Comparison of ENCODE assay signal across 7 mouse cellular contexts in genomic region chr10:80399191-80399972, GRCm38 (mm10). TPM values are rescaled to one million over a fixed set of nuclear protein-coding genes. Genes with fewer than 3 reads are reported as not detected.
A peak's percentile ranks its signal among the peaks of the same experiment; 100 is the strongest.
DNase-seq lines count a peak whose midpoint lies in the region; ATAC-seq and TF ChIP-seq lines count a peak whose summit lies in the region.

Mbd3 (minus strand) TSS chr10:80399550.

- peaks cover 74% of the 10 kb centered on the region for H3K36me3 ChIP-seq in embryonic facial prominence, embryonic 10.5 days (replicated peaks)
- H3K36me3 ChIP-seq in intestine, postnatal 0 days (ENCODE audit: control insufficient read depth, insufficient read depth), result peaks cover 37% of the 10 kb centered on the region
- H3K36me3 ChIP-seq in midbrain, embryonic 12.5 days, result peaks cover 50% of the 10 kb centered on the region
- H3K36me3 ChIP-seq in small intestine, adult 2 months (ENCODE audit: control insufficient read depth, insufficient read depth, low read length), result peaks cover 33% of the 10 kb centered on the region

- ATAC-seq in intestine, postnatal 0 days, result peak; percentile 94
- ATAC-seq in midbrain, embryonic 12.5 days (ENCODE audit: low FRiP score, low read depth), result peak; percentile 95

- H3K4me1 ChIP-seq in embryonic facial prominence, embryonic 10.5 days, result peaks cover 41% of the 10 kb centered on the region
- H3K4me1 ChIP-seq in intestine, postnatal 0 days (replicated peaks; ENCODE audit: control insufficient read depth, insufficient read depth, low read length), result peaks cover 6% of the 10 kb centered on the region
- H3K4me1 ChIP-seq in midbrain, embryonic 12.5 days, result peaks cover 34% of the 10 kb centered on the region
- H3K4me1 ChIP-seq in small intestine, adult 2 months (ENCODE audit: control insufficient read depth, insufficient read depth, insufficient read length, low read length), result peaks cover 14% of the 10 kb centered on the region

- no peaks in the 10 kb centered on the region for H3K27me3 ChIP-seq in embryonic facial prominence, embryonic 10.5 days (replicated peaks; ENCODE audit: low read depth, poor library complexity, severe bottlenecking)
- H3K27me3 ChIP-seq in intestine, postnatal 0 days (replicated peaks; ENCODE audit: control insufficient read depth, insufficient read depth, low read length), result no peaks in the 10 kb centered on the region
- no peaks in the 10 kb centered on the region for H3K27me3 ChIP-seq in midbrain, embryonic 12.5 days
- H3K27me3 ChIP-seq in small intestine, adult 2 months (ENCODE audit: control insufficient read depth, insufficient read depth, low read length), result no peaks in the 10 kb centered on the region

- DNase-seq in adrenal gland, postnatal 10 days, result peak; percentile 99
- peak; percentile 100 for DNase-seq in embryonic facial prominence, embryonic 10.5 days (ENCODE audit: low spot score)
- DNase-seq in gonadal fat pad, adult 2 months (ENCODE audit: low read depth), result peak; percentile 99
- DNase-seq in left cerebral cortex, postnatal 4 days, result peak; percentile 100

- H3K27ac ChIP-seq in embryonic facial prominence, embryonic 10.5 days (replicated peaks), result peak within 1 kb of the TSS; percentile 100
- H3K27ac ChIP-seq in intestine, postnatal 0 days (ENCODE audit: low read depth, low read length), result peak within 1 kb of the TSS; percentile 98
- H3K27ac ChIP-seq in midbrain, embryonic 12.5 days (replicated peaks), result peak within 1 kb of the TSS; percentile 99
- peak within 1 kb of the TSS; percentile 88 for H3K27ac ChIP-seq in small intestine, adult 2 months (ENCODE audit: insufficient read depth, low read depth, low read length)

- under 1% methylated on average over 82 of the region's 82 CpGs for WGBS in embryonic facial prominence, embryonic 10.5 days
- WGBS in intestine, postnatal 0 days, result under 1% methylated on average over 79 of the region's 82 CpGs
- 1% methylated on average over 78 of the region's 82 CpGs for WGBS in midbrain, embryonic 12.5 days
- WGBS in small intestine, adult 2 months, result under 1% methylated on average over 82 of the region's 82 CpGs

- H3K4me3 ChIP-seq in embryonic facial prominence, embryonic 10.5 days, result peak within 1 kb of the TSS; percentile 89
- H3K4me3 ChIP-seq in intestine, postnatal 0 days (ENCODE audit: low read depth, low read length), result peak within 1 kb of the TSS; percentile 76
- peak within 1 kb of the TSS; percentile 72 for H3K4me3 ChIP-seq in midbrain, embryonic 12.5 days
- peak within 1 kb of the TSS; percentile 72 for H3K4me3 ChIP-seq in small intestine, adult 2 months (ENCODE audit: low read depth, low read length)

- peak; percentile 89 for TF ChIP-seq POLR2A in small intestine, adult 2 months (IDR thresholded peaks at IDR 0.05; ENCODE audit: low read depth, low read length)

- H3K4me2 ChIP-seq in intestine, postnatal 0 days (replicated peaks; ENCODE audit: low read depth), result peak within 1 kb of the TSS; percentile 82
- peak within 1 kb of the TSS; percentile 81 for H3K4me2 ChIP-seq in midbrain, embryonic 12.5 days (replicated peaks)

- H3K9me3 ChIP-seq in embryonic facial prominence, embryonic 10.5 days, result no peaks in the 10 kb centered on the region; the same call in 1 of the 2 replicates
- H3K9me3 ChIP-seq in intestine, postnatal 0 days (ENCODE audit: control insufficient read depth), result no peaks in the 10 kb centered on the region
- H3K9me3 ChIP-seq in midbrain, embryonic 12.5 days, result no peaks in the 10 kb centered on the region

- no peak for TF ChIP-seq CTCF in intestine, postnatal 0 days (IDR thresholded peaks at IDR 0.05; ENCODE audit: low read depth)
- TF ChIP-seq CTCF in small intestine, adult 2 months (IDR thresholded peaks at IDR 0.05; ENCODE audit: extremely low read depth, insufficient read length, insufficient replicate concordance, low read depth, low read length), result no peak

- intact Hi-C loops in left cerebral cortex, postnatal 4 days (cut with DNase I), result no loop called here

- peak within 1 kb of the TSS; percentile 84 for H3K9ac ChIP-seq in intestine, postnatal 0 days (ENCODE audit: low read depth, low read length)
- peak within 1 kb of the TSS; percentile 89 for H3K9ac ChIP-seq in midbrain, embryonic 12.5 days (replicated peaks)

RNA-seq across cellular contexts. Expression of gene Mbd3, which starts in this region (rescaled TPM):
- total RNA-seq in adrenal gland, postnatal 10 days (2021), result 100 to 1,000 TPM; 103 to 113 TPM
- polyA plus RNA-seq in embryonic facial prominence, embryonic 10.5 days (2016; fragmentation: Nextera tagmentation; extraction: Ambion mirVana), result 371 and 377 TPM in 2 replicates
- 145 and 160 TPM in 2 replicates for polyA plus RNA-seq in gonadal fat pad, adult 2 months (2012; rRNA removed)
- polyA plus RNA-seq in intestine, postnatal 0 days (2015; fragmentation: Nextera tagmentation; extraction: Ambion mirVana), result 48.0 and 51.0 TPM in 2 replicates
- 100 to 1,000 TPM; 138 to 147 TPM for total RNA-seq in left cerebral cortex, postnatal 4 days (2021)
- 288 and 314 TPM in 2 replicates for polyA plus RNA-seq in midbrain, embryonic 12.5 days (2016; fragmentation: Nextera tagmentation; extraction: Ambion mirVana)
- 55.1 and 85.7 TPM in 2 replicates for polyA plus RNA-seq in small intestine, adult 2 months (2012; rRNA removed)

Comparison
In these comparisons a context has a peak if more than half of its experiments do, and no peak if none do; other contexts are left out.
1. Peak in every context shown above with its lines: DNase-seq, ATAC-seq, H3K4me3 ChIP-seq and H3K27ac ChIP-seq.